ENCODE assay signal across 28 mouse cellular contexts in genomic region chrX:96042193-96042592, GRCm38 (mm10). TPM values are rescaled to one million over a fixed set of nuclear protein-coding genes. Genes with fewer than 3 reads are reported as not detected.
DNase-seq lines count a peak whose midpoint lies in the region; ATAC-seq lines count a peak whose summit lies in the region.
"Had no signal": no experiment of that assay in that cellular context is flagged by ENCODE, and none has a peak within 500 bp of the region (broad histone marks: within the 10 kb centered on the region; RNA-seq: fewer than 3 reads in every experiment).

No protein-coding gene starts in this region.

- no peaks in the 10 kb centered on the region for H3K9me3 ChIP-seq in embryonic facial prominence, embryonic 14.5 days (ENCODE audit: control insufficient read depth, low read length)
- H3K9me3 ChIP-seq in embryonic facial prominence, embryonic 10.5 days: no peaks in the 10 kb centered on the region
- H3K9me3 ChIP-seq: embryonic facial prominence, embryonic 15.5 days; forebrain, embryonic 12.5 days; forebrain, embryonic 15.5 days; G1E; hindbrain, embryonic 10.5 days; hindbrain, embryonic 13.5 days; intestine, embryonic 15.5 days had no signal

- no peak for ATAC-seq in embryonic facial prominence, embryonic 14.5 days (ENCODE audit: low read depth)
- ATAC-seq in hematopoietic stem cell, adult 5-6 weeks (replicated peaks in 1 of 2; ENCODE audit: insufficient read depth in 1 of 2, low FRiP score in 2 of 2, low TSS enrichment in 1 of 2, low read depth in 1 of 2, poor library complexity in 2 of 2, severe bottlenecking in 2 of 2): peak; percentile 62 to 83; a peak in 3 of 4 replicates
- no peak for ATAC-seq in erythroid progenitor cell, adult 5-6 weeks (replicated peaks; ENCODE audit: low FRiP score, poor library complexity, severe bottlenecking)
- no peak for ATAC-seq in CD4-positive, CD25-positive, alpha-beta regulatory T cell, adult 4 months
- ATAC-seq: activated CD4-positive, CD25-positive, alpha-beta regulatory T cell, adult 4 months; forebrain, embryonic 15.5 days; hindbrain, embryonic 16.5 days; intestine, embryonic 15.5 days had no signal

- H3K27me3 ChIP-seq in embryonic facial prominence, embryonic 14.5 days (replicated peaks; ENCODE audit: control insufficient read depth, insufficient read depth, low read length): no peaks in the 10 kb centered on the region
- 0 out of 2 replicates have a peak, but pooled peaks cover 5% of the 10 kb centered on the region for H3K27me3 ChIP-seq in embryonic facial prominence, embryonic 10.5 days (replicated peaks; ENCODE audit: low read depth, poor library complexity, severe bottlenecking)
- H3K27me3 ChIP-seq: CH12.LX; embryonic facial prominence, embryonic 15.5 days; forebrain, embryonic 12.5 days; forebrain, embryonic 15.5 days; hindbrain, embryonic 13.5 days; intestine, embryonic 15.5 days had no signal

- DNase-seq in embryonic facial prominence, embryonic 14.5 days (ENCODE audit: low spot score): peak; percentile 0
- DNase-seq in embryonic facial prominence, embryonic 10.5 days (ENCODE audit: low spot score): no peak
- DNase-seq in 416B (ENCODE audit: low read depth): peak; percentile 52
- peak; percentile 16 for DNase-seq in brain, adult 2 months (ENCODE audit: low read depth, low spot score)
- DNase-seq in kidney, postnatal 4 days: no peak
- DNase-seq: adrenal gland, adult 8-10 months; adrenal gland, postnatal 25 days; cerebellum, adult 18-20 months; cerebellum, adult 9-11 months; cerebellum, postnatal 25 days; embryo, embryonic 11 days; gastrocnemius, postnatal 36 days; heart, adult 11 months; kidney, adult 11 months had no signal

- no peaks in the 10 kb centered on the region for H3K36me3 ChIP-seq in embryonic facial prominence, embryonic 14.5 days (ENCODE audit: control insufficient read depth, insufficient read depth, low read length)
- no peaks in the 10 kb centered on the region for H3K36me3 ChIP-seq in embryonic facial prominence, embryonic 10.5 days (replicated peaks)
- H3K36me3 ChIP-seq: embryonic facial prominence, embryonic 15.5 days; forebrain, embryonic 12.5 days; forebrain, embryonic 15.5 days; G1E; hindbrain, embryonic 10.5 days; hindbrain, embryonic 13.5 days; intestine, embryonic 15.5 days had no signal

- WGBS in embryonic facial prominence, embryonic 14.5 days: 69% methylated on average over 3 of the region's 3 CpGs
- WGBS in embryonic facial prominence, embryonic 10.5 days: 68% methylated on average over 3 of the region's 3 CpGs

- H3K27ac ChIP-seq in embryonic facial prominence, embryonic 14.5 days (replicated peaks; ENCODE audit: low read depth, low read length): no peak overlapping the region
- H3K27ac ChIP-seq in embryonic facial prominence, embryonic 10.5 days (replicated peaks): no peak overlapping the region
- H3K27ac ChIP-seq: embryonic facial prominence, embryonic 15.5 days; forebrain, embryonic 12.5 days; forebrain, embryonic 15.5 days; hindbrain, embryonic 10.5 days; hindbrain, embryonic 13.5 days; intestine, embryonic 15.5 days had no signal

- H3K9ac ChIP-seq in embryonic facial prominence, embryonic 14.5 days (ENCODE audit: low read depth, low read length): no peak overlapping the region
- H3K9ac ChIP-seq: embryonic facial prominence, embryonic 15.5 days; forebrain, embryonic 12.5 days; forebrain, embryonic 15.5 days; hindbrain, embryonic 13.5 days; intestine, embryonic 15.5 days had no signal

- no peak overlapping the region for H3K4me2 ChIP-seq in embryonic facial prominence, embryonic 14.5 days (ENCODE audit: low read depth, low read length)
- H3K4me2 ChIP-seq: embryonic facial prominence, embryonic 15.5 days; forebrain, embryonic 12.5 days; forebrain, embryonic 15.5 days; heart, embryonic 11.5 days; hindbrain, embryonic 13.5 days; intestine, embryonic 15.5 days had no signal

- no peaks in the 10 kb centered on the region for H3K4me1 ChIP-seq in embryonic facial prominence, embryonic 14.5 days (ENCODE audit: control insufficient read depth, insufficient read depth, low read length)
- H3K4me1 ChIP-seq in embryonic facial prominence, embryonic 10.5 days: no peaks in the 10 kb centered on the region
- H3K4me1 ChIP-seq: embryonic facial prominence, embryonic 15.5 days; forebrain, embryonic 12.5 days; forebrain, embryonic 15.5 days; hindbrain, embryonic 10.5 days; hindbrain, embryonic 13.5 days; intestine, embryonic 15.5 days had no signal

- H3K4me3 ChIP-seq in embryonic facial prominence, embryonic 14.5 days (ENCODE audit: low read depth, low read length): no peak overlapping the region
- H3K4me3 ChIP-seq in embryonic facial prominence, embryonic 10.5 days: no peak overlapping the region
- H3K4me3 ChIP-seq: embryonic facial prominence, embryonic 15.5 days; forebrain, embryonic 12.5 days; forebrain, embryonic 15.5 days; hindbrain, embryonic 10.5 days; hindbrain, embryonic 13.5 days; intestine, embryonic 15.5 days had no signal

RNA-seq across cellular contexts. Expression of gene Msn, which starts 53.6 kb away (rescaled TPM):
- polyA plus RNA-seq in embryonic facial prominence, embryonic 14.5 days (2014; fragmentation: Nextera tagmentation; extraction: Ambion mirVana): 118 and 129 TPM in 2 replicates
- polyA plus RNA-seq in embryonic facial prominence, embryonic 10.5 days (2016; fragmentation: Nextera tagmentation; extraction: Ambion mirVana): 91.7 and 109 TPM in 2 replicates
- 128 and 155 TPM in 2 replicates for total RNA-seq in hematopoietic stem cell, adult 5-6 weeks (2017)
- total RNA-seq in erythroid progenitor cell, adult 5-6 weeks (2015; ENCODE audit: low replicate concordance): 112 and 147 TPM in 2 replicates
- total RNA-seq in erythroid progenitor cell, adult 5-6 weeks (2017; ENCODE audit: low replicate concordance): 39.1 and 42.7 TPM in 2 replicates
- 1,000 to 10,000 TPM in 1 of 2 experiments, 100 to 1,000 TPM in 1; 771 to 1,065 TPM for polyA plus RNA-seq in CD4-positive, CD25-positive, alpha-beta regulatory T cell, adult 4 months (2017; shearing (Covaris generic))

Comparison
In these comparisons a context has a peak if more than half of its experiments do, and no peak if none do; other contexts are left out.
1. DNase-seq: peak in embryonic facial prominence, embryonic 14.5 days (single experiment), 416B (single experiment) and brain, adult 2 months (single experiment); none in embryonic facial prominence, embryonic 10.5 days (single experiment) and kidney, postnatal 4 days (0 of 2).
2. ATAC-seq: peak in hematopoietic stem cell, adult 5-6 weeks (2 of 2); none in embryonic facial prominence, embryonic 14.5 days (single experiment), erythroid progenitor cell, adult 5-6 weeks (single experiment) and CD4-positive, CD25-positive, alpha-beta regulatory T cell, adult 4 months (single experiment).